Mouse (Mus musculus): Measurements from ENCODE around the gene Arpp19. TPM values are rescaled to one million over a fixed set of nuclear protein-coding genes. Genes with fewer than 3 reads are reported as not detected.

The Arpp19 gene
- polyA plus RNA-seq, 1 experiment = 14.0 TPM

- no peaks in the 10 kb centered on the region for H3K27me3 ChIP-seq (ENCODE audit: control insufficient read depth, insufficient read depth, low read length)
- no peak for TF ChIP-seq POLR2A (IDR thresholded peaks at IDR 0.05; ENCODE audit: control insufficient read depth, low read depth, low read length)
- TF ChIP-seq CTCF (IDR thresholded peaks at IDR 0.05; ENCODE audit: control insufficient read depth, insufficient read depth, insufficient replicate concordance, low read depth, low read length) = no peak
- H3K27ac ChIP-seq (ENCODE audit: control insufficient read depth, insufficient read depth, low read depth, low read length) = no peak overlapping the region; the same call in 1 of the 2 replicates
- no peak overlapping the region for H3K4me3 ChIP-seq (ENCODE audit: control insufficient read depth, low read depth, low read length)
- H3K36me3 ChIP-seq (ENCODE audit: control insufficient read depth, insufficient read depth, low read length) = no peaks in the 10 kb centered on the region; the same call in 1 of the 2 replicates
- 0 out of 2 replicates have a peak, but pooled peaks cover 2% of the 10 kb centered on the region for H3K4me1 ChIP-seq (ENCODE audit: control insufficient read depth, insufficient read depth, low read length)
These were observed 36.4 kb upstream of the Arpp19 start for GRCm38 (mm10) chr9:75001006-75001405.

- no peak for TF ChIP-seq CTCF (IDR thresholded peaks at IDR 0.05; ENCODE audit: control insufficient read depth, insufficient read depth, insufficient replicate concordance, low read depth, low read length)
- no peak for TF ChIP-seq POLR2A (IDR thresholded peaks at IDR 0.05; ENCODE audit: control insufficient read depth, low read depth, low read length)
- Histone ChIP-seq H3K4me3 (ENCODE audit: control insufficient read depth, low read depth, low read length) (no peak overlapping the region), H3K36me3 (ENCODE audit: control insufficient read depth, insufficient read depth, low read length) (no peaks in the 10 kb centered on the region; the same call in 1 of the 2 replicates), H3K4me1 (ENCODE audit: control insufficient read depth, insufficient read depth, low read length) (0 out of 2 replicates have a peak, but pooled peaks cover 2% of the 10 kb centered on the region), H3K27me3 (ENCODE audit: control insufficient read depth, insufficient read depth, low read length) (no peaks in the 10 kb centered on the region), H3K27ac (ENCODE audit: control insufficient read depth, insufficient read depth, low read depth, low read length) (no peak overlapping the region; the same call in 1 of the 2 replicates)
These were observed 35.7 kb upstream of the Arpp19 start for GRCm38 (mm10) chr9:75001611-75002204.

- Histone ChIP-seq H3K4me3 (ENCODE audit: control insufficient read depth, low read depth, low read length) (no peak overlapping the region), H3K4me1 (ENCODE audit: control insufficient read depth, insufficient read depth, low read length) (0 out of 2 replicates have a peak, but pooled peaks cover 2% of the 10 kb centered on the region), H3K27ac (ENCODE audit: control insufficient read depth, insufficient read depth, low read depth, low read length) (no peak overlapping the region), H3K36me3 (ENCODE audit: control insufficient read depth, insufficient read depth, low read length) (no peaks in the 10 kb centered on the region; the same call in 1 of the 2 replicates), H3K27me3 (ENCODE audit: control insufficient read depth, insufficient read depth, low read length) (no peaks in the 10 kb centered on the region)
- TF ChIP-seq POLR2A (IDR thresholded peaks at IDR 0.05; ENCODE audit: control insufficient read depth, low read depth, low read length) (no peak), CTCF (IDR thresholded peaks at IDR 0.05; ENCODE audit: control insufficient read depth, insufficient read depth, insufficient replicate concordance, low read depth, low read length) (no peak)
These were observed 35.2 kb upstream of the Arpp19 start for GRCm38 (mm10) chr9:75002262-75002661.

- no peak; the same call in 1 of the 2 replicates for TF ChIP-seq POLR2A (IDR thresholded peaks at IDR 0.05; ENCODE audit: control insufficient read depth, low read depth, low read length)
- no peak for TF ChIP-seq CTCF (IDR thresholded peaks at IDR 0.05; ENCODE audit: control insufficient read depth, insufficient read depth, insufficient replicate concordance, low read depth, low read length)
- H3K27me3 ChIP-seq (ENCODE audit: control insufficient read depth, insufficient read depth, low read length) = no peaks in the 10 kb centered on the region
- peak overlapping the region; percentile 78 for H3K27ac ChIP-seq (ENCODE audit: control insufficient read depth, insufficient read depth, low read depth, low read length)
- H3K36me3 ChIP-seq (ENCODE audit: control insufficient read depth, insufficient read depth, low read length) = no peaks in the 10 kb centered on the region; the same call in 1 of the 2 replicates
- H3K4me1 ChIP-seq (ENCODE audit: control insufficient read depth, insufficient read depth, low read length) = no peaks in the 10 kb centered on the region; the same call in 1 of the 2 replicates
- H3K4me3 ChIP-seq (ENCODE audit: control insufficient read depth, low read depth, low read length) = no peak overlapping the region
These were observed 33.2 kb upstream of the Arpp19 start for GRCm38 (mm10) chr9:75004203-75004602.

GRCm38 (mm10) chr9:75016591-75016990 is 20.8 kb upstream of the Arpp19 start:
- Histone ChIP-seq H3K4me3 (ENCODE audit: control insufficient read depth, low read depth, low read length) (no peak overlapping the region), H3K27ac (ENCODE audit: control insufficient read depth, insufficient read depth, low read depth, low read length) (no peak overlapping the region), H3K4me1 (ENCODE audit: control insufficient read depth, insufficient read depth, low read length) (no peaks in the 10 kb centered on the region), H3K36me3 (ENCODE audit: control insufficient read depth, insufficient read depth, low read length) (peaks cover 4% of the 10 kb centered on the region), H3K27me3 (ENCODE audit: control insufficient read depth, insufficient read depth, low read length) (no peaks in the 10 kb centered on the region)
- no peak for TF ChIP-seq CTCF (IDR thresholded peaks at IDR 0.05; ENCODE audit: control insufficient read depth, insufficient read depth, insufficient replicate concordance, low read depth, low read length)

GRCm38 (mm10) chr9:75019181-75019580 is 18.2 kb upstream of the Arpp19 start:
- no peaks in the 10 kb centered on the region for H3K4me1 ChIP-seq (ENCODE audit: control insufficient read depth, insufficient read depth, low read length)
- H3K27ac ChIP-seq (ENCODE audit: control insufficient read depth, insufficient read depth, low read depth, low read length) = no peak overlapping the region
- TF ChIP-seq CTCF (IDR thresholded peaks at IDR 0.05; ENCODE audit: control insufficient read depth, insufficient read depth, insufficient replicate concordance, low read depth, low read length) = no peak
- no peak for TF ChIP-seq POLR2A (IDR thresholded peaks at IDR 0.05; ENCODE audit: control insufficient read depth, low read depth, low read length)
- no peak overlapping the region for H3K4me3 ChIP-seq (ENCODE audit: control insufficient read depth, low read depth, low read length)
- peaks cover 4% of the 10 kb centered on the region for H3K36me3 ChIP-seq (ENCODE audit: control insufficient read depth, insufficient read depth, low read length)
- H3K27me3 ChIP-seq (ENCODE audit: control insufficient read depth, insufficient read depth, low read length) = no peaks in the 10 kb centered on the region

- Histone ChIP-seq H3K4me3 (ENCODE audit: control insufficient read depth, low read depth, low read length) (no peak overlapping the region), H3K4me1 (ENCODE audit: control insufficient read depth, insufficient read depth, low read length) (no peaks in the 10 kb centered on the region), H3K27ac (ENCODE audit: control insufficient read depth, insufficient read depth, low read depth, low read length) (no peak overlapping the region), H3K27me3 (ENCODE audit: control insufficient read depth, insufficient read depth, low read length) (no peaks in the 10 kb centered on the region), H3K36me3 (ENCODE audit: control insufficient read depth, insufficient read depth, low read length) (peaks cover 4% of the 10 kb centered on the region)
- TF ChIP-seq CTCF (IDR thresholded peaks at IDR 0.05; ENCODE audit: control insufficient read depth, insufficient read depth, insufficient replicate concordance, low read depth, low read length) (no peak), POLR2A (IDR thresholded peaks at IDR 0.05; ENCODE audit: control insufficient read depth, low read depth, low read length) (no peak)
These were observed 17.8 kb upstream of the Arpp19 start for GRCm38 (mm10) chr9:75019592-75019991.

All from testis, adult 2 months (tissue).